Mouse (Mus musculus) inflammation-experienced regulatory T-cells, adult 6 months (primary cell): ENCODE measurements around the gene Syndig1. TPM values are rescaled to one million over a fixed set of nuclear protein-coding genes. Genes with fewer than 3 reads are reported as not detected.

Experiments used
- ATAC-seq: one replicate; pipeline ENCODE4 v1.8.0; 2017
- polyA plus RNA-seq, 3 experiments: library from polyadenylated mRNA; unstranded; fragments of 100-300 nt; shearing (Covaris generic); gene quantifications; one replicate each; pipeline ENCODE4 v1.2.1; 2017

The Syndig1 gene
- polyA plus RNA-seq, 3 experiments from 2014 or later = 0.16 TPM; not detected in 2

- no peak for ATAC-seq
These were observed 158.6 kb downstream of the Syndig1 start for GRCm38 (mm10) chr2:149987610-149988009.

DNA sequence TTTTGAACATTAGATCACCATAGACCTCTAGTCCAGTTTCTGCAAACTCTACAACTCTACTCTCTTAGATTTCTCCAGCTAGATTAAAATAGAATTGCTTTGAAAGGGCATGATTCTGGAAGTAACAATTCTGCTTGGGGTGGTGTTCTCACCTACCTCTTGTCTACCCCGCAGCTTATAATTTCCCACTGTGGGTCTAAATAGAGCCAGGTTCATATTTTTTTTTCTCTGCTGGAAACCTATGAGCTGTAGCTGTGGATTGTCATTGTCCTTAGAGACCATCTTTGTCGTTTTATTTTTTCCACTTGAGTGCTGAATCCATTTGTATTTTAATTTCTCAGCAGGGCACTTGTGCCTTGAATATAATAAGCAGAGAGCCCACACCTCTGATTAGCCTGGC, 162.5 kb downstream of the Syndig1 start:
- no peak for ATAC-seq

DNA sequence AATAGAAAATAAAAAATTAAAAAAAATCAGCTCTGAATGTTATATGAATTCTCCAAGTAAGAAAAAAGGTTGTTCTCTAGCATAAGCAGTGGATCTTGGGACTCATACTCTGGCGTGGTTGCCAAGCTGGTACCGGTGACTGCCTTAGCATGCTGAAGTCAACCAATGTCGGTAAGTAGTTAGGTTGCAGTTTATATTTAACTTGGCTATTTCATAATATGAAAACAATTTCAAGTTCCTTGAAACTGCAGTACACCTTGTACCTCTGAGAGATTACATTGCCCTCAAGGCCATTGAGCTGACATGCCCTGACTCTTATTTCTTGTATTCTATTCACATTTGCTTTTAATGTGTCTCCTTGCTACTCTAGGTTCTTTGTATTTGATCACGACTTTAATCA, 163.9 kb downstream of the Syndig1 start:
- no peak for ATAC-seq

DNA sequence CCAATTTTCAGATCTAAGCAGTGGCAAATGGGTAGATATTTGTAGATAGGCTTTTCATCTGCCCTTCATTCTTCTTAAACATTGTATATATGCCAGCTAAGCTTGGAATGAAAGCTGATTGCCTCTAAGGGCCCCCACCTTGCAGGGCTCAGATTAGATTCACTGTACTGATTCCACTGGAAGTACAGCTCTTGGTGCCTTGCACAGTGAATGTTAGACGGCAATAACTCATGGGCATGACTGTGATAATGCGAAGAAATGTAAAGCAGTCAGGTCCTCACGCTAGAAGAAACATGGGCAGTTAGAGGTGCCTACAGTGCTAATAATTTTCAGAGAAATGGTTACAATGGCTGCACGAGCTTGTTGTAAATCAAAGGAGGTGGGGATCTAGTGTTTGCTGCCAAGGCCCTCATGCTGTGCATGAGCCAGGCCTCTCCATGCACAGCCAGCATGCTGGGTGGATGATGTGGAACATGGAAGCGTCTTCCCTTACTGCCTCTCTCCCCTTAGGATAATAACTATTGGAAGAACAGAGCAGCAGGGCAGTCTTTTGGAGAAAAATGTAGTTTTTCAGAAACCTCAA, 167.5 kb downstream of the Syndig1 start:
- no peak for ATAC-seq

DNA sequence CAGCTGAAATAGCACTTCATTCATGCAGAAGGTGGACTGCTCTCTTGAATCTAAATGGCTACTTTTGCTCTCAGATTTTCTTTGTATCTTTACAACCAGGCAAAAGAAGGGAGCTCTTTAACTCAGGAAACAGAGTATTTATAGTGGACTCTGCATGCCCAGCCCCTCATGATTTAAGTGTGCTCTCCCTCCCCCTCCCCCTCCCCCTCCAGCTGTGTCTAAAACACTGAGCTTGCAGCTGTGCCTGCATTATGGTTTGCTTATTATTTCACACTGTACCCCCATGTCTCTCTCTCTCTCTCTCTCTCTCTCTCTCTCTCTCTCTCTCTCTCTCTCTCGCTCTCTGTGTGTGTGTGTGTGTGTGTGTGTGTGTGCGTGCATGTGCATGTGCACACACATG, 168.6 kb downstream of the Syndig1 start:
- no peak for ATAC-seq

DNA sequence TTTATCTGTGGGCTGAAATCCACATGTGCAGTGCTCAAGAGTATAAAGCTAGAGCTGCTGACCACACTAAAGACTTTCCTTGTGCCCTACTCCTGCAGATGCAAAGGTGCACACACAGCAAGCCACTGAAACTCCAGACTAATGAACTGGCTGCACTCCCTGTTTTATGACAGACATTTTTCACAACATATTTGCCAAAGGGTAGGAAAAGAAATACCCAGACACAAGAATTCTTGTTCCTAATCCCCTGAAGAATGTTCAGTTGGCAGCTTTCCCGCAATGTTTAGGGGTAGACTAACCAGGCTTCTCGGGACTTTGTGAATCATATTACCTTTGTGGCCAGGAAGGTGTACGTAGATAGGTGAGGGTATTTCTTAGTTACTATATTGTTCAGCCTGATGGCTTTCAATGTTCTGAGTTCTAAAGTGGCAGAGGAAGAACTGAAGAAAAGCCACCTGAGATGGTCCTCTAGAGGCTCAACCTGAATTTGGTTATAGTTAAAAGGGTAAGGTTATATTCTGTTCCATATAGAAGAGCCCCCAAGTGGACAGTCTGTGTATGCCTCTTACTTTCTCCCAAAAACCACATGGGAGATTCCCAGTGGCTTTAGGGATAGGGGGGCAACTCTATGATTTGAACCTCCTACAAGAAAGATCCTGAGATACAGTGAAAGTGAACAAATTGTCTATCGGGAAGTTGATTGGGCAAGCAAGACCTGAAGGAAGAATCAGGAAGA, 169.5 kb downstream of the Syndig1 start:
- no peak for ATAC-seq

- ATAC-seq = no peak
These were observed 171.6 kb downstream of the Syndig1 start for GRCm38 (mm10) chr2:150000564-150000963.

DNA sequence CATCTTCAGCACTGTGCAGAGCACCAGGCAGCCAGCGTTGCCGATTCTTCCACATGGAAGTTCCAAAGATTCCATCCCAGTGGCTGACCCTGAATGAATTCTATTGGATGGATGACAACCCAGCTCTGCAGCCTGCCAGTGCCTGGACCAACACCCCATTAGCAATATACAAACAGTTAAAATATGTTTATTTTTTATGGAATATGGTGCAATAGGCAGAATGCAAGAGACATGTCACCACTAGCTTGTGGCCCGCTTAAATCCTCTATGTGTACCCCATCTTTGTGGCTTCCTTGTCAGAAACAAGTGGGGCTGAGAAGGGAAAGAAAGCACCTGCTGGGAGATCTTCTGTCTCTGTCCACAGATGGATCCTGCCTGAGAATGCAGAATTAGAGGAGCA, 174.5 kb downstream of the Syndig1 start:
- ATAC-seq = no peak

GRCm38 (mm10) chr2:150012787-150013346, 183.9 kb downstream of the Syndig1 start:
- no peak for ATAC-seq

- ATAC-seq = no peak
These were observed 184.8 kb downstream of the Syndig1 start for GRCm38 (mm10) chr2:150013785-150014184.

DNA sequence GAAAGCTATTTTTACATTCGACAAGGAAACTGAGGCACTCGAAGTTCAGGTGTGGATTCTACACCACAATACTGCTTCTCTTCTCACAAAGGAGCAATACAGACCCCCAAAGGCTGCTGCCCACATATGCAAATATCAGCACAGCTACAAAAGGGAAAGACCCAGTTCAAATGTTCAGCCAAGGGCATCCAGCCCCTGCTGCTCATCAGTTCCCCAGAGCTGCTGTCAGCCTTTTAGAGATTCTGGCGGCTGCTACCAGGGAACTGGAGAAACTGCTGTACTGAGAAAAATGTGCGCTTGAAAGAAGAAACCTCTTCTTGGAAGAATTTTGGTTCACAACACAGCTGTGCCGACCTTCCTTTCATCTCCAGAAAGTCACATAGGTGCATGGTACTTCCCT, 187.3 kb downstream of the Syndig1 start:
- no peak for ATAC-seq

DNA sequence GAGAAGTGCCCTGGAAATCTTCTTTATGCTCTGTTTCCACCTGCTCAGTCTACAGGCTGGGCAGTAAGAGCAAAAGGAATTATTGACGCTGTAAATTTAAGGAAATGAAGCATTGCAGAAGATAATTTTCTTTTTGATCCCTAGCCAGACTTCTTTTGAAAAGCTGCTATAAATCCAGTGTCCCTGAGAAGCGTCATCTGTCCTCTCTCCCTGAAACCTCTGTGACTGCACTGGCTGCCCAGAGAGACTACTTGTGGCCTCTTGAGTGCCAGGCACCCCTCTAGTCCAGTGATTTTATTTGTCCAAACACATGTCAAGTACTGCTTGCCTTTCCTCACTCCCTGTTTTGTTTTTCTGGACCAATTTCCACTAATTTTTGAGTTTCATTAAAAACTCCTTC, 191.7 kb downstream of the Syndig1 start:
- ATAC-seq = no peak

DNA sequence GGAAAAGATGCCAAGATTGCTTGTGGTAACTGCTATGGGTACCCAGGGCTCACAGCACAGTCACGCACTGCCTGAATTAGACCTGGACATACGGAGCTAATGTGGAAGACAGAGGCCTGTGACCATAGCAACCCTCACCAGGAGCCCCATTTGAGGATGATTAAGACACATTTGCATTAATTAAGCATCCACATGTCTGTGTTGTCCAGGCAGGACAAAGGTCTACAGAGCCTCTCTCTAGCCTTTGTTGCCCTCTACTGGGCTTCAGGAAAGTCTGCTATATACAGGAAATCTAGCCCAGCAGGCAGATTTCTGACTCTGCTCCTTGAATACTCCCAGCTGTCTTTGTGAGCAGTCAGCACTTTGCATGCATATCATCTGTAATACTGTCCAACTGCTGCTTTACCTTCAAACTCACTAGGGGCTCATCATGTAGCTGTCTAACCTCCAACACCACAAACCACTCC, 194.9 kb downstream of the Syndig1 start:
- ATAC-seq = no peak

DNA sequence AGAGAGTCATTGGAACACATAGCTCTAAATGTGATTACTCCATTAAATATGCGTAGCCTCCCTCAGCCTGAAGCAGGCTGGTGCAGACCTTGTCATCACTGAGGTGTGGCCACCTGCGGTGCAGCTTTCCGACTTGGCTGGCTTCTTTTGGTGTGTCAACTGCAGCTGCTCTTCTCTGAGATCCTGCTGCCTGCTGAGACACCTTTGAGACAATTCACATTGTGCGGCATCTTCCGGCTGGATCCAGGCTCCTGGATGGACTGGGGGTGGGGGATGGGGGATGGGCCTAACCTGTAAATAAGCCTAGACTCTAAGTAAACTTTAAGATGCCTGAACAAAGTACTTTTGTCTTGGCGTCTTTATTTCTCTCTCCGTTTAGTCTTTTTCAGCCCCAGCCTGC, 214.5 kb downstream of the Syndig1 start:
- no peak for ATAC-seq

Other genes with a start within 250 kb of the Syndig1 start
- not detected for gene C530025M09Rik, start 2.0 kb downstream of the Syndig1 start, polyA plus RNA-seq